Mouse (Mus musculus) heart, embryonic 14.5 days (tissue): ENCODE data around the gene Nrsn2. TPM values are rescaled to one million over a fixed set of nuclear protein-coding genes. Genes with fewer than 3 reads are reported as not detected.
A peak's percentile ranks its signal among the peaks of the same experiment; 100 is the strongest.

Experiments
- ATAC-seq: fragments of 200-750 bp; cut with Nextera tagmentation; 2 replicates; pipeline ENCODE4 v1.8.0; 2017; ENCODE audit warnings: low read depth, moderate TSS enrichment; ENCODE audit not compliant: insufficient number of reproducible peaks, insufficient read depth, low FRiP score
- H3K27ac ChIP-seq, 2 experiments: fragments of 200-500 bp in 1 of 2; fragments of 300-500 bp in 1 of 2; sonication (generic) in 1 of 2; replicated peaks in 1 of 2; 2 replicates each; pipeline ENCODE4 v1.5.1; 2012 to 2014; ENCODE audit warnings: low read depth in 2 of 2, low read length in 2 of 2, control low read depth in 1 of 2, mild to moderate bottlenecking in 1 of 2, mixed read lengths in 1 of 2; ENCODE audit not compliant: control insufficient read depth in 1 of 2, insufficient read depth in 1 of 2
- H3K27me3 ChIP-seq: fragments of 300-500 bp; sonication (generic); 2 replicates; pipeline ENCODE4 v1.6.1; 2014; ENCODE audit warnings: mild to moderate bottlenecking, low read length, control low read depth; ENCODE audit not compliant: control insufficient read depth, insufficient read depth
- H3K36me3 ChIP-seq: fragments of 300-500 bp; sonication (generic); 2 replicates; pipeline ENCODE4 v1.6.1; 2014; ENCODE audit warnings: mild to moderate bottlenecking, control low read depth, low read length, mixed read lengths; ENCODE audit not compliant: control insufficient read depth, insufficient read depth
- H3K4me1 ChIP-seq, 2 experiments: fragments of 200-500 bp in 1 of 2; fragments of 300-500 bp in 1 of 2; sonication (generic) in 1 of 2; 2 replicates each; pipeline ENCODE4 v1.6.1; 2012 to 2014; ENCODE audit warnings: low read length in 2 of 2, control low read depth in 1 of 2, mixed read lengths in 1 of 2; ENCODE audit not compliant: control insufficient read depth in 2 of 2, insufficient read depth in 2 of 2
- H3K4me2 ChIP-seq: fragments of 300-500 bp; sonication (generic); 2 replicates; pipeline ENCODE4 v1.6.1; 2014; ENCODE audit warnings: mild to moderate bottlenecking, low read length
- H3K4me3 ChIP-seq, 2 experiments: fragments of 200-500 bp in 1 of 2; fragments of 300-500 bp in 1 of 2; sonication (generic) in 1 of 2; 2 replicates each; pipeline ENCODE4 v1.5.1; 2012 to 2014; ENCODE audit warnings: low read length in 2 of 2, mild to moderate bottlenecking in 2 of 2, control low read depth in 1 of 2, low read depth in 1 of 2, moderate library complexity in 1 of 2; ENCODE audit not compliant: control insufficient read depth in 1 of 2, insufficient read depth in 1 of 2
- H3K9ac ChIP-seq: fragments of 300-500 bp; sonication (generic); 2 replicates; pipeline ENCODE4 v1.6.1; 2014; ENCODE audit warnings: mild to moderate bottlenecking, low read length
- H3K9me3 ChIP-seq: fragments of 300-500 bp; sonication (generic); 2 replicates; pipeline ENCODE4 v1.6.1; 2016; ENCODE audit warnings: low read length, control low read depth; ENCODE audit not compliant: control insufficient read depth
- WGBS: fragments of 180-500 bp; shearing (Covaris S2); extraction: QIAGEN DNeasy Blood & Tissue Kit; methylation state at CpG from one replicate; pipeline ENCODE4 v1.1.7; 2014; 5-methylcytosine and 5-hydroxymethylcytosine counted together
- polyA plus RNA-seq: library from polyadenylated mRNA; unstranded; fragments of >200 nt; fragmentation: Nextera tagmentation; extraction: Ambion mirVana; gene quantifications from 2 replicates; pipeline ENCODE4 v1.2.1, GENCODE M21; 2014

Gene Nrsn2
- polyA plus RNA-seq: 2.2 and 3.8 TPM in 2 replicates

DNA sequence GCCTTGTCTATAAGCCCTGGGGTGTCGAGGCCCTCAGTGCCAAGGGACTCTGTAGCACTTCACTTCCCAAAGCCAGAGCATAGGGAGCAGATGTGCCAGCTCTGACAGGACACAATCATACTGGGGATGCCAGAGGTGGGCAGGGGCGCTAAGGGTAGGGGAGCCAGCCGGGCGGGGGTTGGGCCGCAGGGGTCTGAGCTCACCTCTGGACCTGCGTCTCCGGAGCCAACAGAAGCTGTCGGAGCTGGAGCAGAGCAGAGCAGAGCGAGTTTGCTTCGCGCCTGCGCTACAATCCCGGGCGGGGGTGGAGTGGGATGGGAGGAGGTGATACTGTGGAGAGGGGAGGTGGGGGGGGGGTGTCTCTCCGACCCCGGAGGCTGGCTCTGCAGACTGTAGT is at the start of gene Nrsn2:
Gene Nrsn2, minus strand, starts transcription at position 294 of the 397 bp plus-strand sequence.
- H3K27me3 ChIP-seq: peaks cover 11% of the 10 kb centered on the region; the same call in 1 of the 2 replicates
- no peak for ATAC-seq
- H3K9me3 ChIP-seq: no peaks in the 10 kb centered on the region
- H3K27ac ChIP-seq: no peak within 1 kb of the TSS
- no peaks in the 10 kb centered on the region for H3K36me3 ChIP-seq
- 2% methylated on average over 16 of the region's 16 CpGs for WGBS
- H3K9ac ChIP-seq: peak within 1 kb of the TSS; percentile 51
- 0 out of 4 replicates have a peak within 1 kb of the TSS, but pooled peaks have one; percentile 9 for H3K4me3 ChIP-seq
- H3K4me1 ChIP-seq: peaks cover 6 to 13% of the 10 kb centered on the region in 2 experiments; a peak in 3 of 4 replicates
- H3K4me2 ChIP-seq: peak within 1 kb of the TSS; percentile 51

DNA sequence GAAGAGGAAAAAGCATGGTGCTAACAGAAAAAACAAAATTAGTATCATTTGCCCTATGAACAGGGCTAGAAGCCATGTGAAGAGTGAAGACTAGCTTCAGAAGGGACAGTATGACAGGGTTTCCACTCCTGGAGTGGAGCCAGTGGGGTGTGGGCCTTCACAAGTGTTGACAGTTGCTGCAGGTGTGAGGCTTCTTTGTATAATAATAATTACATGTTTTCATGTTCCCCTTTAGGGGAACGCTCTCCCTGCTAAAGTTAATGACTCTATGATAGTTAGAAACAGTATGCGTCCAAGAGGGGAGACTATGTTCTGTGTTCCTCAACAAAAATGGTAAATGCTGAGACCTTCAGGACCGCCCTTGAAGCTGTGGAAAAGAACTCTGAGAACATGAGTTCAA is 39.3 kb upstream of the Nrsn2 start:
- no peaks in the 10 kb centered on the region for H3K27me3 ChIP-seq
- H3K36me3 ChIP-seq: peaks cover 7% of the 10 kb centered on the region; the same call in 1 of the 2 replicates
- H3K4me3 ChIP-seq: peak overlapping the region in 1 of 2 experiments; percentile 94; a peak in 1 of 4 replicates
- H3K9me3 ChIP-seq: peaks cover 8% of the 10 kb centered on the region; the same call in 1 of the 2 replicates
- ATAC-seq: no peak
- peaks cover 11 to 22% of the 10 kb centered on the region in 2 experiments for H3K4me1 ChIP-seq
- 94% methylated on average over 3 of the region's 3 CpGs for WGBS
- H3K4me2 ChIP-seq: peak overlapping the region; percentile 93
- H3K27ac ChIP-seq: peak overlapping the region; percentile 96 to 99
- H3K9ac ChIP-seq: peak overlapping the region; percentile 100; the same call in 1 of the 2 replicates

DNA sequence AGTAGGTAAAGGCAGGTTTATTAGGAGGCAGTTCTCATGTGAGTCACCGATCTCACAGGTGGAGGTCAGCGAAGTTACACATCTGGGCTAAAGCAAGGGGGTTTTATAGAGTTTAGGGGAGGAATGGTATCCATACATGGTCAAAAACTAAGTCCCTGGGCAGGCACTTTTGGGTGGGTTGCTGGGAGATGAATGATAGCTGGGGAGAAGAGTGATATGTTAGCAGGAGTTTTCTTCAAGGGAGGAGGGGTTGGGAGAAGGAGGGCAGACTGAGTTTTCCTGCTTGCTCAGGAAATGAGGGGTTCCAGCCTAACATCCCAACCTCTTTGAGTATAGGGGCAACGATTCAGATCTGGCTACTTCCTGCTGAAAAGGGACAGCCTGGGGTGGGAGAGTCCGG is 38.8 kb upstream of the Nrsn2 start, which contains the start of gene 6820408C15Rik:
Gene 6820408C15Rik, plus strand, starts transcription at position 301 of the 400 bp plus-strand sequence.
- peaks cover 7% of the 10 kb centered on the region; the same call in 1 of the 2 replicates for H3K36me3 ChIP-seq
- H3K4me3 ChIP-seq: peak within 1 kb of the TSS; percentile 82 to 94
- ATAC-seq: no peak
- H3K9ac ChIP-seq: peak within 1 kb of the TSS; percentile 100
- peak within 1 kb of the TSS; percentile 93 for H3K4me2 ChIP-seq
- no peaks in the 10 kb centered on the region for H3K27me3 ChIP-seq
- H3K27ac ChIP-seq: peak within 1 kb of the TSS; percentile 96 to 99
- H3K9me3 ChIP-seq: peaks cover 8% of the 10 kb centered on the region; the same call in 1 of the 2 replicates
- WGBS: 18% methylated on average over 4 of the region's 4 CpGs
- peaks cover 15 to 27% of the 10 kb centered on the region in 2 experiments for H3K4me1 ChIP-seq

DNA sequence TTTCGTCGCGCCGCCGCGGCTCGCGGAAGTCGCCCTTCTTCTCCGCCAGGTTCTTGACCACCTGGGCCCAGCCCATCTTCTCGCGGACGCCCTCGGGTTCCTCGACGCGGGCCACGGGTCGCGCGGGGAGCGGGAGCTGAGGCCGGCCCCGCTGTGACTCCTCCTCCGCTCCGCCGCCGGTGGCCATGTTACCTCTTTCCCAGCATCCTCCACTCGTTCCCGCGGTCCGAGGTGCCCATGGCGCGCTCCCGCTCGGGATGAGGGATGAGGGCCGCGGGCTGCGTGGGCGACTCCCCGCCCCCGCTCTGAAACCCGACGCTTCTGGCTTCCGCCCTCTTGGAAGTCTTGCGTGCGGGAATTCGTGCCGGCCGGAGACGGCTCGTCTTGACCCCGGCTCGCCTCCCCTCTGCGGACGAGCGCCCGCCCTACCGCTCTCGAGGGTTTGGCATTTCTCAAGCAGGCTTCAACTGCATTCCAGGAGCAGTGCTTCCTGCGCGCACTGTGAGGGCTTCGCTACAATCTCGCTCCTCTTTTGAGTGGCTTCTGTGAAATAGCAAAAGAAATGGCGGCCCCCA is 38.2 kb upstream of the Nrsn2 start, which contains the start of gene Zcchc3:
Gene Zcchc3, minus strand, starts transcription at position 437 of the 575 bp plus-strand sequence.
- peak; percentile 84 for ATAC-seq
- H3K36me3 ChIP-seq: peaks cover 7% of the 10 kb centered on the region; the same call in 1 of the 2 replicates
- H3K27me3 ChIP-seq: no peaks in the 10 kb centered on the region
- H3K9me3 ChIP-seq: 0 out of 2 replicates have a peak, but pooled peaks cover 6% of the 10 kb centered on the region
- peak within 1 kb of the TSS; percentile 96 to 99 for H3K27ac ChIP-seq
- peak within 1 kb of the TSS; percentile 93 for H3K4me2 ChIP-seq
- peak within 1 kb of the TSS; percentile 82 to 94 for H3K4me3 ChIP-seq
- under 1% methylated on average over 65 of the region's 65 CpGs for WGBS
- H3K4me1 ChIP-seq: peaks cover 20 to 33% of the 10 kb centered on the region in 2 experiments
- peak within 1 kb of the TSS; percentile 100 for H3K9ac ChIP-seq

DNA sequence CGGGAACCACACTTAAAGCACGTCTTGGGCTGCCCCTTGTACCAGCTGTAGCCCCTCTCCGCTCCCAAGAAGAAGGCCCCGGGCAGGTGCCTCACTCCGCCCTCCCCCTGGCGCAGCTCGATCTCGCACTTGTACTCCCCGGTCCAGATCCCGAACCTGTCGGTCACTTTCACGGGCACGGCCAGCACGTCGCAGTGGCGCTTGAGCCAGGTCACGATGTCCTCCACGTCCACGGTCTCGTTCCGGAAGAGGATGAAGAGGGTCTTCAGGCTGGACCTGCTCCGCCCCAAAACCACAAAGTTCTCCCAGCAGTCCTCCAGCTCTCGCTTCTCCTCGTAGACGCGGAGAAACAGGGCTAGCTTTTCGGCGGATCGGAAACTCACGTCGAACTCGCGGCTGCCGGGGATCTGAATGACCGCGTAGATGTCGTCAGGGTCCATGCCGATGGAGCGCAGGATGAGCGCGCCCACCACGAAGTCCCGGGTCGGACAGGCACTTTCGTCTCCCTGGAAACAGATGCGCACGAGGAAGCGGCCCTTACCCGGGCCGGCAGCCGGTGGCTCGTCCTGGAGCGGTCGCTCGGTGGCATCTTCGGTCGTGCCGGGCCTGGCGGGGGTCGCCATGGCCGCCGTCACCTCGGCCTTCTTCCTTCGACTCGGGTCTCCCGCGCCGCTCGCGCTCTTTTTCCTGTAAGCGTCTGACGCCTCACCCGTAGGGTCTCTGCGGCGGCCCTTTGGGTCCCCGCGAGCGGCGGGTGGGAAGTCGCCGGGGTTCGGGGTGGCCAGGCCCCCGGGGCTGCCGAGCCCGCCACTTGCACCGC is 37.5 kb upstream of the Nrsn2 start:
- under 1% methylated on average over 86 of the region's 86 CpGs for WGBS
- H3K4me2 ChIP-seq: peak overlapping the region; percentile 93
- H3K36me3 ChIP-seq: peaks cover 7% of the 10 kb centered on the region; the same call in 1 of the 2 replicates
- peaks cover 21 to 33% of the 10 kb centered on the region in 2 experiments for H3K4me1 ChIP-seq
- no peaks in the 10 kb centered on the region for H3K27me3 ChIP-seq
- H3K4me3 ChIP-seq: peak overlapping the region; percentile 82 to 94
- peak overlapping the region; percentile 100 for H3K9ac ChIP-seq
- H3K9me3 ChIP-seq: 0 out of 2 replicates have a peak, but pooled peaks cover 6% of the 10 kb centered on the region
- 0 out of 2 replicates have a peak, but pooled peaks have one; percentile 2 for ATAC-seq
- peak overlapping the region; percentile 96 to 99 for H3K27ac ChIP-seq

DNA sequence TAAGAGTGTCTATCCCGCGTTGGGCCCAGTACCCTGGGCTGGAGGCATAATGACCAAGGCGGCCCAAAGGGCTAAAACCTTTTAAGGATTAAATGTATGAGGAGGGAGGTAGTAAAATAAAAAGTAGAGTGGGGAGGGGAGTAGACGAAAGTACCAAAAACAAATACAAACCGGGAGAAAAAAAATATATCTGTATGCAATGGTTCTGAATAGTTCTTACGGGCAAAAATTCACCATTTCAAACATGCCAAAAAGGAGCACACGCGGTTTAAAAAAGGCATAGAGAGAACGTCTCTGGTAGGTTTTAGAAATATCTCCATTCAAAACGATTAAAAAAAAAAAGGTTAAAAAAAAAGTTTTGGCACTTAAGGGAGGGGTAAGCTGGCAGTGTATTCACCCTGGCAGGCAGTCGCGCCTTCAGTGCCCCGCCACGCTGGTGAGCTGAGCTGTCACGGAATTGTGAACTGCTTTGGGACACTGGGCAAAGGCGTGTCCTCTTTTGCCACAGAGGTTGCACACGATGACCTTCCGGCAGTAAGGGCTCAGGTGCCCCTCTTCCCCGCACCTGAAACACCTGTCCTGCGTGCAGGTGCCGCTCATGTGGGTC is 36.8 kb upstream of the Nrsn2 start:
- H3K4me3 ChIP-seq: peak overlapping the region; percentile 82 to 94
- peaks cover 7% of the 10 kb centered on the region; the same call in 1 of the 2 replicates for H3K36me3 ChIP-seq
- H3K9ac ChIP-seq: peak overlapping the region; percentile 100
- H3K27me3 ChIP-seq: no peaks in the 10 kb centered on the region
- peak overlapping the region; percentile 96 to 99 for H3K27ac ChIP-seq
- H3K4me2 ChIP-seq: peak overlapping the region; percentile 93
- WGBS: 1% methylated on average over 21 of the region's 21 CpGs
- H3K4me1 ChIP-seq: peaks cover 21 to 33% of the 10 kb centered on the region in 2 experiments
- no peak for ATAC-seq
- 0 out of 2 replicates have a peak, but pooled peaks cover 6% of the 10 kb centered on the region for H3K9me3 ChIP-seq
